Mouse (Mus musculus) neural tube, postnatal 0 days (tissue): ENCODE results near the gene Samd7. TPM values are rescaled to one million over a fixed set of nuclear protein-coding genes. Genes with fewer than 3 reads are reported as not detected.

Experiments
- polyA plus RNA-seq: library from polyadenylated mRNA; unstranded; fragments of >200 nt; fragmentation: Nextera tagmentation; extraction: Ambion mirVana; gene quantifications from 2 replicates; pipeline ENCODE4 v1.2.1, GENCODE M21; 2015

Samd7 gene
- 0.05 TPM in 1 of 2 replicates, not detected in the other for polyA plus RNA-seq

GRCm38 (mm10) chr3:30746006-30746405 lies at the start of gene Samd7:
Samd7 (plus strand) TSS chr3:30746293.

GRCm38 (mm10) chr3:30699711-30700505 lies 46.2 kb upstream of the Samd7 start, which contains the start of gene Lrrc31:
Lrrc31 (minus strand) TSS chr3:30699843.

GRCm38 (mm10) chr3:30792737-30793402 lies 46.8 kb downstream of the Samd7 start, which contains the start of gene Sec62:
Sec62 (plus strand) TSS chr3:30792875.

Other genes starting within 250 kb of the Samd7 start
- gene Mecom, start 198.3 kb upstream of the Samd7 start, polyA plus RNA-seq = 2.1 and 3.3 TPM in 2 replicates
- gene Actrt3, start 146.4 kb upstream of the Samd7 start, polyA plus RNA-seq = 1.2 and 1.5 TPM in 2 replicates
- 16.8 and 17.8 TPM in 2 replicates for gene Mynn, start 144.2 kb upstream of the Samd7 start, polyA plus RNA-seq
- gene Lrriq4, start 101.8 kb upstream of the Samd7 start, polyA plus RNA-seq = 0.20 TPM in 1 of 2 replicates, not detected in the other
- gene Lrrc34, start 98.4 kb upstream of the Samd7 start, polyA plus RNA-seq = 0.95 and 1.0 TPM in 2 replicates
- gene Lrrc31, start 46.5 kb upstream of the Samd7 start, polyA plus RNA-seq = not detected in 2 replicates
- 120 and 147 TPM in 2 replicates for gene Sec62, start 46.6 kb downstream of the Samd7 start, polyA plus RNA-seq
- 2.3 and 2.6 TPM in 2 replicates for gene Gpr160, start 109.7 kb downstream of the Samd7 start, polyA plus RNA-seq
- 7.9 and 9.3 TPM in 2 replicates for gene Phc3, start 223.1 kb downstream of the Samd7 start, polyA plus RNA-seq
- gene Prkci, start 249.5 kb downstream of the Samd7 start, polyA plus RNA-seq = 23.0 TPM in 2 replicates